Mouse (Mus musculus): ENCODE results near the gene Spdl1.
"Not testable (repeated sequence)": the region's sequence is repeated elsewhere in the genome, so short reads cannot be mapped to it uniquely, and the experiment has no call there.

GRCm38 (mm10) chr11:34798066-34798465 lies 35.4 kb downstream of the Spdl1 start:
- TF ChIP-seq ZKSCAN1 (IDR thresholded peaks at IDR 0.05; ENCODE audit: borderline replicate concordance, low read depth, low read length); CTCF (conservative IDR thresholded peaks at IDR 0.05 in 1 of 2, IDR thresholded peaks at IDR 0.05 in 1 of 2; ENCODE audit: low read depth in 2 of 2, low read length in 2 of 2); SMC3 (IDR thresholded peaks at IDR 0.05; ENCODE audit: low read depth, low read length): not testable (repeated sequence)

Data from CH12.LX (cell line).